Mouse (Mus musculus): ENCODE data around the gene Slco4a1.

Gene Slco4a1

DNA sequence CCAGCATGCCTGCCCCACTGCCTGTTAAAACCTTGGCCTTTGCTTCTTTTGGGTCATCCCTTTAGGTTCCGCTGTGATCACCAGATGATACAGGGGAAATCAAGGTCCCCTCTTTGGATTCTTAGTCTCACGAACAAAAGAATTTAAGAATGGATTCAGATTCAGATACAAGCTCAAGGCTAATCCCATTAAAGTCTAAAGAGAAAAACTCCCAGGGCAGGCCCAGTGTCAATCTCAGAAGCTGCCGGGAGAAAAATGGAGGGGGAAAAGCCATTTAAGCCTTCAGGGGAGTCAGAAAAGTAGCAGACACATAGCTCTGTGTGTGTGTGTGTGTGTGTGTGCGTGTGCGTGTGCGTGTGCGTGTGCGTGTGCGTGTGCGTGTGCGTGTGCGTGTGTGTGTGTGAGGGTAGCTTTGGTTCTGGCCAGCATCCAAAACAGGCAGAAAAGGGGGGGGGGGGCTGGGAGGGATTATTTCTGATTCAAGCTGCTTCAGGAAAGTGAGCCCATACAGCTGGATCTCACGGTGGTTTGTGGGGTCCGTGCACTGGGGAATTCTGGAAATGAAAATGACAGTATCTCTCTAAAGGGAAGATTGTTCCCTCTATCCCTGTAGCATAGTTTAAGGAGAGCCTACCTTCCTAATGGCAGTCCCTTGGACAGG, 52.5 kb downstream of the Slco4a1 start:
- DNase-seq (ENCODE audit: low read depth): no peak

DNA sequence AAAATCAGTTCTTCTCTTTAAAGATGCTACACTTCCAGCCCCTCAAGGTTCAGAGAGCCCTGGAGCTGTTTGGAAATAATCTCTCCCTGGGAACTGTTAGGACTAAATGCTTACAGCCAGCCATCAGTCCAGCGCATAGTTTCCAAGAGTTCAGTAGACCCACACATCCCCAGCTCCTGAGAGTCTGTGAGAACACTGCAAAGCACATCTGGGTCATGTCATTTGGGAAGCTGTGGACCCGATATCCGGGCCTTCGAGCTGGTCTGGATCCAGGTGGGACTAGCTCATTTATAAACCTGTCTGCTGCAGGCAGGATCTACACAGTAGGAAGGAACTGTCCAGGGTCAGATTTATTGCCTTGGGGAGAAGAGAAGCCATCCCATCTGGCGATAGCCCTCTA, 54.8 kb downstream of the Slco4a1 start:
- no peak for DNase-seq (ENCODE audit: low read depth)

DNA sequence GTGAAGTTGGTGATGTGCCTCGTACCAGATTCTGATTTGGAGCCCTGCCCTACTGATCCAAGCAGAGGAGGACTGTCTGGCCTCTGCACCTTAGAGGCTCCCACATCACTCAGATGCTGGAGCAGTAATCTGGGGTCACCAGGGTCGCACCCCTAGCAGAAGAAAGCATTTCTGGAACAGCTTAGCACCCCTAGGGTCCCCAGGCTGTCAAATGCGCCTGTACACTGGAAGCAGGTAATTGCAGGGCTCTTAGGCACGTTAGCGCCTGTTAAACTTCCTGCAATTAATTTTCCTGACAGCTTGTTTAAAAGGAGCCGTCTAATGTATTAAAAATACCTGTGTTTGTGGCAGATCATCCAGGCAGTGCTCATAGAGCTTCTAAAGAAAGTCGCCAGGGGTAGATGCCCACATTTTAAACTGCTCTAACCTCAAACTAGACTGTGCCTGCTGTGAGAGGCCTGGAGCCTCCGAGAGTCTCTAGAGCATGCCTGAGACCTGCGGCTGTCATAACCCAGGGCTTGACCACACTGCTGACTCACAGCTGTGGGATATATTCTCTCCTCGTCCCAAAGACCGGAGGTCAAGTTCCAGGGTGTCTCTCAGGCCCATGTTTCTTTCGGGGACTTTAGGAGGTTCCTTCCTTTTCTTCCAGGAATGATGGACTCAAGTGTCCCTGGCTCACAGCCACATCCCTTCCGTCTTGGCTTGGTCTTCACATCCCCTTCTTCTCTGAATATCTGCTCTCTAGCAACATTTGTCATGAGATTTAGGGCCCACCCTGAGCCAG, 56.0 kb downstream of the Slco4a1 start:
- DNase-seq (ENCODE audit: low read depth): no peak

DNA sequence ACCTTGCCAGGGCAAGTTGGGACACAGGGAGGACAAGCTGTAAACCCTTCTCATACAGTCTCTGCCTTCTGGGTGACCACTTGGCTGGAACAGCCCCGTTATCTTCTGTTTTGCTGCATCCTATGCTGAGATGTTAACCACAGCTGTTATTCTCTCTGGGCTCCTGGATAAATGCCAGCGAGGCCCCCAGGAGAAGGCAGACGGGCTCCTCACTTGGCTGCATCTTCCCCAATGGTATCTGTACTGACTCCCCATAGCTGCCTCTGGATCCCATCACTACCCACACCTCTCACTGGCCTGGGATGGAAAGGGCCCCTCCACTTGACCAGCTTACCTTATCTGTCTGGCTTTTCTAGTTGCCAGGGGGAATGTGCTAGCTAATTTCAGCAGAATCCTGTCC, 57.0 kb downstream of the Slco4a1 start:
- DNase-seq (ENCODE audit: low read depth): no peak

DNA sequence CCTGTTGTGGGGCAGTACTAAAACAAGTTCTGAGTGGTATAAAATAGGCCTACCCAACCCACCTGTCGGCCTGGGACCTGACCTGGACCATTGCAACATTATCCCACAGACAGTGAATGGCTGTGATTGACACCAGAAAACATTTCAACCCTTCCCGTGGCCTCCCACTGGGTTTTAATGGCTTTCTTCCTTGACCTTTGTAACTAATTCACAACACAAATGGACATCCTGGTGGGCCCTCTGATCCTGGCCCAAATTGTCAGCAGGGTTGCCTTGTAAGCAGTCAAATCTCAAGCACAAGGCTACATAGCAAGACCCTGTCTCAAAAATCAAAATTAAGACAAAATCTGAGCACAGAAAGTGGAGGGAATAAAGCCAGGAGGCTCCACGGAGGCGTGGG, 57.8 kb downstream of the Slco4a1 start:
- DNase-seq (ENCODE audit: low read depth): no peak

DNA sequence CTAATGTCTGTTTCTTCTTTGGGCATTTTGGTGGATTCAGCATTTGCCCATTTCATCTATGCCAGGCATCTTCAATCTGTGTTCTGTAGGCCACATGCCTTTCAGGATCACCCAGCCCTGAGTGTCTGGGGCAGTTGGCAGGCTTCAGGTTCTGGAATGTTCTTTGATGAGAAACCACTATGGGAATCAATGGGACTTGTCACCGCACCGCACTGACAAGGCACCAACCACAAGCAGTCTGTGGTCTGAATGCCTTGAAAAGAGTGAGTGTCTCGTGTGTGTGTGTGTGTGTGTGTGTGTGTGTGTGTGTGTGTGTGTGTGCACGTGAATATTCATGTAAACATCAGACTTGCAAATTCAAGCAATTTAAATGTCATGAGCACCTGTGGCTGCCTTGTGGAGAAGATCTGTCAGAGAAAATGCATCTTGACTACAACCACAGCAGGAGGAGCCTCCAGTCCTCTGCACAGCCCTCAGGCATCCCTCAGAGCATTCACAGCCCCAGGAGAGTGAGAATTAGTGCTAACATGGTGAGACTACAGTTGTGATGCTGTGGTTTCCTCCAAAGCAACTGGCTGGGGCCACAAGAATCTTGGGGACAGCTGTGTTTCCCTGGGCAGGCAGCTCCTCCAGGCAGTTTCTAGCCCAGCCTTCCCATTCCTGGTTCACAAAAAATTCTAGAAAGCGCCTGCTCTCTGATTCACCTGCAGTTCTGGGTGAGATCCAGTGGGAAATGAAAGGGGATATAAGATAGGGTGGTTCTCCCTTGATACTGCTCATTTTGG, 65.6 kb downstream of the Slco4a1 start:
- DNase-seq (ENCODE audit: low read depth): no peak

DNA sequence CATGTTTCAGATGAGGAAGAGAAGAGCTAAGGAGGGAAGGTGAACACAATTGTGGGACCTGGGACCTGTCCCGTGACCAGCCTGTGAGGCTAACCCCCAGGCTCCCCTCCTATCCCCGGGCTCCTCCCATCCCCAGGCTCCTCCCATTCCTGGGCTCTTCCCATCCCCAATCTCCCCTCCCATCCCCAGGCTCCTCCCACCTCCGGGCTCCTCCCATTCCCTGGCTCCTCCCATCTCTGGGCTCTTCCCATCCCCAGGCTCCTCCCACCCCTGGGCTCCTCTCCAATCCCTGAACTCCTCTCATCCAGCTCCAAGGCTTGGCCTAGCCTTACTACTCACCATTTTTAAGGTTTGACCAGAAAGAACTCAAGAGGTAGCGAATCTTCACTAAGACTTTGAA, 66.8 kb downstream of the Slco4a1 start:
- peak; percentile 46 for DNase-seq (ENCODE audit: low read depth)

All from NIH3T3 (cell line).